Mouse (Mus musculus): ENCODE data around the gene Neurl1b.

The Neurl1b gene

DNA sequence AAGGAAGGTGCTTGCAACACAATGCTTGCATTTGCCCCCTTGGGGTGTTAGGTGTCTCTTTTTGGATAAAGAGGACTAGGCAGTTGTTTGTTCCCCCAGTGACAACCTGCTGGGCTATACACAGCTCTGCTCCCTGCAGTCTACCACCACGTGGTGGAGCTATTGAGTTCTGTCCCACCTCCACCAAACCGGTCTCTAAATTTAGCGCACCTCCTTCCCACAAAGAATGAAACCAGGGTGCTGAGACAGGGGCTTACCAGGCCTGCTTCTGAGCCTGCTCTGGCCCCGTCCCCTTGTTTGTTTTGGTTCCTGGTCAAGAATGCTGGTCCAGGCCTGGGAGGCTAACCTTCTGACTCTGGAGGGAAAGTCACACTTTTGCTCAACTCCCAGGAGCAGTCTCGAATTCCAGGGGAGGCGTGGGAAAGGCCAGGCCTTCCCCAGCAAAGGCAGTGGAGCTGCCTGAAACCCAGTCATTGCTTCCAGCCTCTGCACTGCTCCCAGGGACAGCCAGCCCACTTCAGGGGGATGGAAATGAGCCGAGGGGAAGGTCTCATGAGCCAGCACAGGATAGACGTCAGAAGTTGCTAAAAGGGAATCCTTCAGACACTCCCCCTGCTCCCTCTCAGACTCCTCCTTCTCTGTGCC is 37.1 kb downstream of the Neurl1b start:
- peak; percentile 42 for DNase-seq (ENCODE audit: low read depth, low spot score)

DNA sequence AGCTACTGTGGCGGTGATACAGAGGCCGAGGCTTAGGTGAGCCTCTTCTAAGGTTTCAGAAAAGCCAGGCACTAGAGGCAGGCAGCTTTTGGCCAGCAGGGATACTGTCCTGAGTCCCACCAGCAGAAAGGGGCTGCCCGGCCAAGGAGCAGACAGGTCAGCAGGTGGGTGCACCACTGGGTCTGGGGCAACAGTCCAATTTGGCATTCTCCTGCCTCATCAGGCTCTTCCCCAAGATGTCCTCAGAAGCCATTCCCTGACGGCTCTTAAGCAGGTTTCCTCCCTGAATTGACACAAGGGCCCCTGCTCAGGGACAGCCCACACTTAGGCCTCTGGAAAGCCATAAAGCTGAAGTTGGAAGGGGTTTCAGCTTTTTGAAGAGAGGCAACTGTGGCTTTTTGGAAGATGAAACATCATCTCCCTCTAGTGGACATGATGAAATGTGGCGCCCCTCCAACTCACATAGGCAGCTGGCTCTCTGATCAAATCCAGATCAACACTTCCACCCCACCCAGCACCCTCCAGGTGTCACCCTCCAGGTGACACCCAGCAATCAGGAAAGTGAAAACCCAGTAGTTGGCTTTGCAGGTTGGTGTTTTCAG is 37.8 kb downstream of the Neurl1b start:
- peak; percentile 30 for DNase-seq (ENCODE audit: low read depth, low spot score)

DNA sequence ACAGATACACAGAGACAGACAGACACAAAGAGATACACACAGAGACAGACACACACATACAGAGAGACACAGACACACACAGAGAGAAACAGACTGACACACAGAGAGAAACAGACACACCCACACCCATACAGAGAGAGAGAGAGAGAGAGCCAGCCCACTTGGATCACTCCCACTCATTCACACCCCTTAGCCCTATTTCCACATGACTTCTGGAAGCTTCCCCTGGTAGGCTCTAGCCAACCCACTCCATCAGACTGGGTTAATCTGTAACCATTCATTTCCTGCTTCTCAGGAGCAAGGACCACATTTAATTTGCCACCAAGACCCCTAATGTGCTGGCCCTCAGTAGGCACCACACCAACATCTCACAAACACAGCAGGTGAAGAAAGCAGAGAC is 42.9 kb downstream of the Neurl1b start:
- DNase-seq (ENCODE audit: low read depth, low spot score), result no peak

DNA sequence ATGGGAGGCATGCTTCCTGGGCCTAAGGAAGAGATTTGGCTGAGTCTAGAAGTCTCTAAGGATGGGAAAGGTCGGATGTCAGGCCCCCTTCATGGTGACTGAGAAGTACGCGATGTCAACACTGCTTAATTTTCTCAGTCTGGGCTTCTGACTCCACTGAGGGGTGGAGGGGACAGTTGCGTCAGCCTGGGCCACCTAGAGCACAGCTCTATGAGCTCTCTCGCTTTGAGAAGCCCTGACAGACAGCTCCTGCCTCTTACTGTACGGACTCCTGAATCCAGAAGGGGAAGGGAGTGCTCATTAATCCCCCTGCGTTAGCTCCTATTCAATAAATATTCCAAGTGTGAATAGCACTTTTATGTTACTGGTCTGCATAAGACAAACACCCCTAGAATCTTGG is 43.4 kb downstream of the Neurl1b start:
- DNase-seq (ENCODE audit: low read depth, low spot score), result no peak

DNA sequence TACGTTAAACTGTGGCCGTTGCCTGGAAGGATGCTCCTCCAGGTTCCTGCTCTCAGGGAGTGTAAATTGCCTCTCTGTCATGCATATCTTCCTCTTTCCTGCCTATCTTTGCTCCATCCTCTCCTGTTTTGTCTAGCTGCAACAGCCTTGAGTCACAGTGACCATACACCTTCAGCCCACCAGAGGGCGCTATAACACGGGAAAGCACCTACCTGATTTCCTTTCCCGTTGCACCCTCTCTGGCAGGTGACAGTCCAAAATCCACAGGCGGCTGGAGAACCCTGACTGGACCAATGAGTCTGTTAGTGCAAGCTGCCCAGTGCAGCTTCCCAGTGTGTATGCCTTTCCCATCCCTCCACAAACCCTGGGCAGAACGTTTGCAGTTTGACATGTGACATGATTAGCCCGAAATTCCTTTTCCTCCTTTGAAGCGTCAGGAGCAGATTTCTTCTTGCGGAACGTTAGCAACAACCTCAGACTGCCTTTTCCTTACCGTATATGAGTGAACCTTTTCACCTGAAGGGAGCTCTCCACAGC is 48.1 kb downstream of the Neurl1b start:
- DNase-seq (ENCODE audit: low read depth, low spot score), result peak; percentile 63

DNA sequence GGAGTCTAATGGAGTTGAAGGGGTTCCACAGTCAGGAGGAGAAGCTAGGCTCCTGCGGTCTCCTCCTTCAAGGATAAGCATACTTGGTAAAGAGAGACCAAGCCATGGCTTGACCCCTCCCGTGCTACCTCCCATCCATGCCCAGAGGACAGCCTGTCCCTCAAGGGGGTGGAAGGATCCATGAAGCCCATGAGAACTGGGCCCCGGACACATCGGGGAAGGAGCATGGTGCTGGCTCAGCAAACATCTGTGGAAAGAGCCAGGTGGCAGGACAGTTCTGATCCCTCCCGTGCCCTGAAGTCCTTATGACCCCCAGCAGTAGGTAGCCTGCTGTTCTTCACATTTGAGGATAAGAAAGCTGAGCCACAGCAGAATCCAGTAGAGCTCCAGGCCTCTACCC is 48.8 kb downstream of the Neurl1b start:
- no peak for DNase-seq (ENCODE audit: low read depth, low spot score)

DNA sequence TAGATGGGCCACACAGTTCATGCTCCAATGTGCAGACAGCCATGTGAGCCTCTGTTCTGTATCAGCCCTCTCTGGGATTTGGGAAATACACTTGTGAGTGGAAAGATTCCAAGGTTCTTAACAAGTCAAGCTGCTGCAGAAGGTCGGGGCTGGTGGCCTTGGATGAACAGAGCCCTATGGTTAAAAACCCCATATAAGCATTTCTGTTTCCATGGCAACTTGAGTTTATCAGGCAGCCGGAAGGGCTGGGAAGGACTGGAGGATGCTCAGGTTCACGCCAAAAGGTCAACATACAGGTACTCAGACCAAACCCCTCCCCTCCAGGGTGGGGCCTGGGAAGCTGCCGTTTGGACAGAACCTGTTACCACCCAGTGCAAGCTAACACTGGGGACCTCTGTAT is 49.4 kb downstream of the Neurl1b start:
- no peak for DNase-seq (ENCODE audit: low read depth, low spot score)

DNA sequence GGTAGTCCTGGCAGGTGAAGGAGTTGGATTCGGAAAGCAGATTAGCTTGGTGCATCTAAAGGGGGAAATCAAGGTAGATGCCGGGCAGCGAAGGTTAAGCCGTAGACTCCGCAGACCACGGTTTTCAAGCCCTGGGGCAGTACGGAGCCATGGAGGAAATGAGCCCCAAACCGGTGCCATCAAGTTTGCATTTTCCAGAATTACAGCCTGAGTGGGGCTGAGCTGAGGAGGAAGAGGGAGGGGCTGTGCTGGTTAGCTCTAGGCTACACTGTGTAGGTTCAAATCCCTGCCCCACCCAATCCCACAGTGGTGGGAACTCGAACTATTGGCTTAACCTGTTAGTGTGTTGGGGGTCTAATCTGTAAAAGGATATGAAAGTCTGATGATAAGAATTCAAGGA is 49.9 kb downstream of the Neurl1b start:
- no peak for DNase-seq (ENCODE audit: low read depth, low spot score)

DNA sequence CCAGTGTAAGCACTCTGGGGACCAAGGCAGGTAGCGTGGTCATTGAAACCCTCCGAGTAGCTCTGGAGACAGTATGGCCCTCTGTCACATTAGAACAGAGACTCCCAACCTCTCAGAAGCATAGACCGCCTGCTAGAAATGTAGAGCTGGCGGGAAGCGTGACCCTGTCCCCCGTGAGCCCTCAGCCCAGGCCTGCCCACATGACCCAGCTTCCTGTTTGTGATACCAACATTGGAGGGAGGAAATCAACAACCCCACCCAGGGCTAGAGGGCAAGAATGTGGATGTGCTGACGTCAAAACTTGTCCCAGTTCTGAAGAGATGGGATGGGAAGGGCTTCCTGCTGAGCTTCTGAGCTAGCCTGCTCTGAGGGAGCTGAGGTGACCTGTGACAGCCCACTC is 50.3 kb downstream of the Neurl1b start:
- no peak for DNase-seq (ENCODE audit: low read depth, low spot score)

DNA sequence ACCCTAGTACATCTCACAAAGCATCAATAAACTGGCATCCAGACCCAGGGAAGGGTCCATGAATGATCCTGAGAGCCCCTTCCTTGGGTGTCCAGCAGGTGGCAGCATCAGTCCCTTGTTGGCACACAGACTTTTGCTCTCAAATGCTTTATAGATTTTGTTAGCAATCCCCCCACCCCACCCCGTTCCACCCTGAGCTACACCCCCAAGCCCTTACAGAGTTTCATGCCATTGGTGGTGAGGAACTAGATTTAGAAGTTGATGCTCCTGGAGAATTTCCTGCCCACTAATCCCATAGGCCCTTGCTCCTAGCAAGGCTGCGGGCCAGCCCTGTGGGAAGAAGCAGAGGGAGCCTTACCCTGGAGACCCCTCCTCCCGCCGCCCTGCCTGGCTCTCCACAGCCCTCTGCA is 52.1 kb downstream of the Neurl1b start:
- peak; percentile 67 for DNase-seq (ENCODE audit: low read depth, low spot score)

DNA sequence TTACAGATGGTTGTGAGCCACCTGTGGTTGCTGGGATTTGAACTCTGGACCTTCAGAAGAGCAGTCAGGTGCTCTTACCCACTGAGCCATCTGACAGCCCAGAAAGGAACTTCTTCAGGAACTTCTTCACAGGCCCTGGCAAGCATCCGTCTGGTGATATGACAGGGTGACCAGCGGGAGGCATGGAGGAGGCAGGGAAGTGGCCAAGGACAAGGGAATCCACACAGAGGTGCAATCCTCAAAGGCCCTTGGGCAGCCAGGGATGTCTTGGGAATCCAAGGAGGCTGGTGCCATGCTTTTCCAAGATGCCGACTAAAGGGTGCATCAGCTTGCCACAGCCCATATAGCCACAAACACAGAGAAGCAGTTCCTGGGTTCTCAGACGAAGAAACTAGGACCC is 53.0 kb downstream of the Neurl1b start:
- no peak for DNase-seq (ENCODE audit: low read depth, low spot score)

DNA sequence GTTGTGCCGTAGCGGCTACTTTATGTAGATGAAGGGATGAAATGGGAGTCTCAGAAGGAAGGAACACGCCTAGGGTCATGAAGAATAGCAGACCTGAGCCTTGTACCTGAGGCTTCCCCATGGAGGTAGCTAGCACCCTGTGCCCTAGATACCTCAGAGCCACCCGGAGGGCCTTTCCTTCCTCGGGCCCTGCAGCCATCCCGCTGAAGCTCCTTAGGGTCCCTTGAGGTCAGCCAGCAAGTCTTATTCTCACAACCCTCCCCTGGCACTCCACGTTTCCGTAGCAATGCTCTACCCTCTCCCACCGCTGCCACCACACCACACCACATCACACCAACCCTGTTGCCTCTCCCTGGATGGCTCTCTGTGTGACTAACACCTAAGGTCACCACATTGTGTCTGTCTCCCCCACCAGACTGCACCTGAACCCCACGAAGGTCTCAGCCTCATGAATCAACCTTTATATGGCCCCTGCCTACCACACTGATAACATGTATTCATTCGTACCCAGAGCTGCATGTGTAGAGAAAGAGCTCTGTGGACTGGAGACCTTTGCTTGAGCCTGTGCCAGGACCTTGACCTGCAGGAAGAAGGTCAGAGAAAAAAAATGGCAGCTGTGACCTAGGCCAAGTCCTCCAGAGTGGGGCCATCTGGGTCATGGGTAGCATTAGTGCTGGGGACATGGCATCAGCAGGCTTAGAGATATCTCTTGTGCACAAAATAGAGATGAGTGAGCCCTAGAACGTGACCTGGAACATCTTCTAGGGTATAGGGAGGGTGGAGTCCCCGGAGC is 53.7 kb downstream of the Neurl1b start:
- no peak for DNase-seq (ENCODE audit: low read depth, low spot score)

DNA sequence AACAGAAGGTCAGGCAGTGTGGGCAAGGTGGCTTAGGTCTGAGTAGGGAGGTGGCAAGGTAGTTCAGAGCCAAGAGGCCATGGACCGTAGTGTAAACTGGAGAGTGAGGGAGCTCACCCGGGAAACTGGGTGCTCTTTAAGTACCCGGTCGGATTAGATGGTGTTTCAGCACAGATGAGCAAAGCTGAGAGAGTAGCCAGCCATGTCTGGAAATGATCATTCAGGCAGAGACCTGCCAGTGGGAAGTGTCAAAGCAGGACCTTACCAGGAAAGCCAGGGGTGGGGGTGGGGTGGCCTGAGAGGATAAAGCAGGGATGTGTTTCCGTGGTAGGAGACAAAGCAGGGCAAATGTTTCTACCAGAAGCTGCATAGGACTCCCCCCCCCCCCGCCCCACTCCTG is 62.2 kb downstream of the Neurl1b start:
- no peak for DNase-seq (ENCODE audit: low read depth, low spot score)

DNA sequence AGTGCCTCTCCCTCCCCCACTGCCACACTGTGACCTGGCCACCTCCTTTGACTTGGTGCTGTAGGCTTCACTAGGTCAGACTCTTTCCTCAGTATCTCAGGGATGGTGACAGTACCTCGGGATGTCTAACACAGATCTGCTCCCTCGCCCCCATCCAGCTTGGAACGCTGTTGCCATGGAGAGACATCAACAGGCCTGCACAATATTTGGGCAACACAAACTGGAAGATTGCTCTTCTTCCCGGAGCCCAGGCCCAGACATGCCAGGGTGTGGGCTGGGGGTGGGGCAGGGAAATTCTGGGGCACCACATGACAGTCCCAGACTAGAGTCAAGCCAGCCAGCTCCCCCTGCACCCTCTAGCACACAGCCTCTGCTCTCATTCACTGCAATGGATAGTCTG is 64.0 kb downstream of the Neurl1b start:
- no peak for DNase-seq (ENCODE audit: low read depth, low spot score)

DNA sequence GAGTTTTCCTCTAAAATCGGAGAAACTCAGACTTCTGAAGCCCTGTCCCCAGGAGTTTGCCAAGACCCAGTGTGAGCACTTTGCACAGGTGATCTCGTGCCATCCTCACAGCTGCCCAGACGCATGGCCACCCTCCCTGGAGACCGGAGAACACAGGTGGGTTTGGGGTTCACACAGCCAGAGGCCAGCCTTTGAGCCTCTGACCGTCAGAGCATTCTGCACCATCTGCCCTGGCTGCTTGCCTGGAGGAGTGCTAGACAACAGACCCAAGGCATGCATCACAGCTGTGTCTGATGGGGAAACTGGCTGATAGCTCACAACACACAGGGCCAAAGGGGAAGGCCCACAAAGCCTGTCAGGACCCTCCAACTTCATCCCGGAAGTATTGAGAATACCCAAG is 65.0 kb downstream of the Neurl1b start:
- DNase-seq (ENCODE audit: low read depth, low spot score), result no peak

DNA sequence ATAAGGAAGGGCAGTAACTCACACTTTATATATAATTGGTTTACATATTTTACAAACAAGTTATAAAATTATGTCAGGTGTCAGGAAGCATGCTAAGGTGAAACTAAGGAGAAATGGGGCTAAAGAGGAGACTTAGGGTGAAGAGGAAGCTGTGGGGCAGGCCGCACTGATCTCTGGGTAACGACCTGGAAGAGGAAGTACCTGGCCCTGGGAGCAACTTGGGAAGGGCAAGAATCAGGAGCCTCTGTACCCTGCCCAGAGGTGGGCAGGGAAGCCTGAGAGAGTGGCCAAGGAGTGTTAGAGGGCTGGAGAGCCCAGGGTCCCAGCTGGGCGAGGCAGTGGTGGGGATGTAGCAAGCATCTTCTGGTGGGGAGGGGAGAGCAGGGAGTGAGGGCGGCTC is 66.3 kb downstream of the Neurl1b start:
- DNase-seq (ENCODE audit: low read depth, low spot score), result no peak

DNA sequence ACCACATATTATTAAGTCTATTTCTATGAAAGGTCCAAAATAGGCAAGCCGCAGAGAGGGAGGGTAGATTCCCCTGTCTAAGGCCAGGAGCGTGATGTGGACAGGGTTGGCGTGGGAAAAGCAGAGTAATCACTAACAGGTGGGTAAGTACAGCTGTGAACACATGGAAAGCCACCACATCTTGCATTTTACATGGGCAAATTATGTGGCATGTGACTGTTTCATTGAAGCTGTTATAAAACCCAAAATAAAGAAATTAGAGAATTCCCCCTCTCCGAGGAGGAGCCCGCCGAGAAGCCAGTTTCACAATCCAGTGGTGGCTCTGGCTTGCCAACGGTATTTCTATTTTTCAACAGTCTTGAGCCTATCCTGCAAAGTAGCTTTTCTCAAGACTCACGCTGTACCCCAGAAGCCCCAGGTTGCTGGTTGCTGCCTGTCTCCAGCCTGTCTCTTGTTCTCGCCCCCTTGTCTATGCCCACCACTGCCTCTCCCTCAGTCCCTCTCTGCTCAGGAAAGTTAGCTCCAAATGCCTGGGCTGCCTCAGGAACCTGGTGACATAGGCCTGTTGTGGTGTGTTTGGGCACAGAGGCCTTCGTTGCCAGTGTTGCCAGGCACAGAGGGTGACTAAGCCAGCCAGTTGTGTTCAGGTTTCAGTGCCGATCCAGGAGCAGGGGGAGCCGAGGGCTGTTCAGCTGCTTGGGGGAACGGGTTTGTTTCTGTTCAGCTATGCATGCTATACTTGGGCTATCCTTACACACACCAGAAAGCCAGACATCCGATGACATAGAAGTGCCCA is 70.2 kb downstream of the Neurl1b start:
- no peak for DNase-seq (ENCODE audit: low read depth, low spot score)

DNA sequence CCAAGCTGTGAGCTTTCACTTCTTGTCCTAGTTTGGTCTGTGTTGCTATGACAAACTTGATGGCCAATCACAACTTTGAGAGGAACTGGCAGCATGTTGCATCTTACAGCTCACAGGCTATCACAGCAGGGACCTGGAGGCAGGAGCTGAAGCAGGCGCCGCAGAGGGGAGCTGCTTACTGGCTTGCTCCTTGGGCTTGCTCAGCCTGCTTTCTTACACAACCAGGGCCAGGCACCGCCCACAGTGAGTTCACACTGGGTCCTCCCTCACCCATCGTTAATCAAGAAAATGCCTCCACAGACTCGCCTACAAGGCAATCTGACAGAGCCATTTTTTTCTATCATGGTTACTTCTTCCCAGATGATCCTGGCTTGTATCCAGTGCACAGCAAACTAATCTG is 72.6 kb downstream of the Neurl1b start:
- no peak for DNase-seq (ENCODE audit: low read depth, low spot score)

DNA sequence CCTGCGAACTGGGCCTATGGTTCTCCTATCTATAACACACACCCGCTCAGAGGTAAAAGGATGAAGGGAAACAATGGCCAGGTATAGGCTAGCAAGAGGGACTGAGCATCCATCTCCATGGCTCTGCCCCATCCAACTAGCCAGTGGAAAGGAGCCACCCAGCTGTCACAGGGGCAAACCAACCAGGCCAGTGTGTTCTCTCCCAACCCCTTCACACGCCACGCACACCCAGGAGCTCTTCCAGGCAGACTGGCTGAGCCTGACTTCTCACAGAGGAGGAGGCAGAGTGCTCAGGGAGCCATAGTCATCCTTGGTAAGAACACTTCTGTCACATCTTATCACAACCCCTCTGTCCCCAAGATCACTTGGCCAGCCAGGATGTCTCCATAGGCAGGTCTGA is 73.3 kb downstream of the Neurl1b start:
- no peak for DNase-seq (ENCODE audit: low read depth, low spot score)

DNA sequence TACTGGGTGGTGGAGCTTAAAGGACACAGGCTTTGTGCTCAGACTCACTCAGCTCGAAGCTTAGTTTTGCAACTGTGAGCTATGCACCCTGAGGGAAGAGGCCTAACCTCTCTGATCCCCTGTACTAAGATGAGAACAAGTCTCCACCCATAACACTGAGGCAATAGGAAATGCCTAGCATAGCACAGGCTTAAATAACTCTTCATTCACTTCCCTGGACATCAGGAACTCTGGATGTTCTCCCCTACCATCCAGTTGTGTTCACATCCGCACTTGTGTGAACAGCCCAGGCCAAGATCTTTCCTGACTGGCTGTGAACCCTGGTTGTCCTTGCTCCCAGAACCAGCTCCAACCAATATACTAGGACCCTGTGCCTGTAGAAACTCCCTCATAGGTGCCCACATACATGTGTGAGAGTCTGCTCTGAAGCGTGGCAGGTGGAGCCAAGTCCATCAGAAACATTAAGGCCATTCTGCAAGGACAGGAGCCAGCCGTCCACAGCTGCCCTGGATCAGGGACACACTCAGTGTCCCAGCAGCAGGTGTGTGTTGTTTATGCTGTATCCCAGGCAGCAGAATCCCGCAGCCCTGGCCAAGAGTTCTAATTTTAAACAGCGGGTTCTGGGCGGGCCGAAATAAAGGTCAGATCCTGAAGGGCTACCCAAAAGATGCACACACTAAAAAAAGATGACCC is 74.2 kb downstream of the Neurl1b start:
- DNase-seq (ENCODE audit: low read depth, low spot score), result no peak

DNA sequence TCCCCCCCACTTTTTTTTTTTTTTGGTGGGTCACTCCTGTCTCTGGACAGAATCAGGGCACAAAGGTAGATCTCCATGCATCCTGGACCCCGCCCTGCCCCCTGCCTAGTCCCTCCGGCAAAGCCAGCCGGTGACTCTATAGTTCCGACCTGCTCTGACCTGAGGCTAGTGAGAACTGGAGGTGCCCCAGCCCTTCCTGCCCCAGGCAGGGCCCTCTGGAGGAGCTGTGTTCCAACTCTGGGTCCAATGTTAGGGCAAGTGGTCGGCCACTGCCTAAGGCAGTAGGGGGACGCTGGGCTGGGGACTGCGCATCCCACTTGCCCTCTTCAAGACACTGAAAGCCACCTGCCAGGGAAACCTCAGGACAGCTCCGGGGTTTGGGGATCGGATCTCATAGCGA is 75.4 kb downstream of the Neurl1b start:
- no peak for DNase-seq (ENCODE audit: low read depth, low spot score)
